Mouse (Mus musculus) skeletal muscle tissue, postnatal 0 days (tissue): ENCODE measurements around the gene Cfap126. TPM values are rescaled to one million over a fixed set of nuclear protein-coding genes. Genes with fewer than 3 reads are reported as not detected.

Experiments
- microRNA-seq, 2 experiments: library from miRNA; unstranded; fragments of <30 nt; microRNA quantifications; one replicate each; pipeline ENCODE4; 2016
- polyA plus RNA-seq: library from polyadenylated mRNA; unstranded; fragments of >200 nt; fragmentation: Nextera tagmentation; extraction: Ambion mirVana; gene quantifications from 2 replicates; pipeline ENCODE4 v1.2.1, GENCODE M21; 2015

Cfap126 gene
- polyA plus RNA-seq, result 1.7 and 1.8 TPM in 2 replicates

DNA sequence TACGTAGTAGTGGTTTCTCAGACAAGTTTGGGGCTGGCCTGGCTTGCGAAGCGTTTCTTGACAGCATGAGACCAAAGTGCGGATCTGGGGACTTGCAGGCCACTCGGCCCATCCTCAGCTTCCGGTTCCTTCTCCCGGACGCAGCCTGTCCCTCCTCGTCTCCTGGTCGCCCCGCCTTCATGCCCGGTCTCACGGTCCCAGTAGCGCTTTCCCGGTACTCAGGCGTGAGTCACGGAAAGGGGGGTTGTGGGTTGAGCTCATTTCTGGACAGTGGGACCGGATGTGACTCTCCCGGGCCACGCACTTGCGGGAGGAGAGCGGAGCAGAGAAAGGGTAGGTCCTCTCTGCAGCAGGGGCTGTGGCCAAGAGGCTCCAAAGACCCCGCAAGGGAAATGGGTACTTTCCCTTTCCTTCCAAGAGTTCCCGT is at the start of gene Cfap126:
Gene Cfap126, plus strand, starts transcription at position 46 of the 427 bp plus-strand sequence.

DNA sequence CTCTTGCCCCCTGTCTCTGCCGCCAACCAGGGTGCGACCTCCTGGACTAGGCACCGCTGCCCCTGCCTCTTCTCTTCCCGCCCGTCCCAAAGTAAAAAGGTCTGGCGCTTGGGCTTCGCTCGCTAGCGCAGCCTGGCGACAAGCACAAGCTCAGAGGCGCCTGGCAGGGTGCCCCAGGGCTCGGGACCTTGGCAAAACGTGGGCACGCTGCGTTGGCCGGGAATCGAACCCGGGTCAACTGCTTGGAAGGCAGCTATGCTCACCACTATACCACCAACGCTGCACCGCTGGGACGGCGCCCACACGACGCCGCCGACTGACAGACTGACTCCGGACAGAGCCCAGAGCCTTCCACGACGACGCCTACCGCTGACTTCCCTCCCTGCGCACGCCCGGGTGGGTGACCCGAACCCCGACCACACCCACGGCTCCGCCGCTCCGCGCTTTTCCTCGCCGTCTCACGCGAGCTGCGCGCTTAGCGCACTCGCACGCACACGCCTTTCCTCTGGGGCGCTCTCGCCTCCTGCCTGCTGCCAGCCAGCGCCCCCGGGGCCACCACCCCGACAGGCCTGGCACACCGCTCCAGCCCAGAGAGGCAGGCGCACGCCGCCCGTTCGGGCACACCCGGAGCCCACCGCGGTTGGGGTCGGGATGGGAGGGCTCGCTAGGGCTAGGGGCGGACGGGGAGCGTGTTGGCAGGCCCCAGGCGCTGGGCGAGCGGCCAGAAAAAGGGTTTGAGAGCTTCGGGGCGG is 49.1 kb upstream of the Cfap126 start, which contains the start of gene Fcgr3:
Gene Fcgr3, minus strand, starts transcription at position 445 of the 752 bp plus-strand sequence.

DNA sequence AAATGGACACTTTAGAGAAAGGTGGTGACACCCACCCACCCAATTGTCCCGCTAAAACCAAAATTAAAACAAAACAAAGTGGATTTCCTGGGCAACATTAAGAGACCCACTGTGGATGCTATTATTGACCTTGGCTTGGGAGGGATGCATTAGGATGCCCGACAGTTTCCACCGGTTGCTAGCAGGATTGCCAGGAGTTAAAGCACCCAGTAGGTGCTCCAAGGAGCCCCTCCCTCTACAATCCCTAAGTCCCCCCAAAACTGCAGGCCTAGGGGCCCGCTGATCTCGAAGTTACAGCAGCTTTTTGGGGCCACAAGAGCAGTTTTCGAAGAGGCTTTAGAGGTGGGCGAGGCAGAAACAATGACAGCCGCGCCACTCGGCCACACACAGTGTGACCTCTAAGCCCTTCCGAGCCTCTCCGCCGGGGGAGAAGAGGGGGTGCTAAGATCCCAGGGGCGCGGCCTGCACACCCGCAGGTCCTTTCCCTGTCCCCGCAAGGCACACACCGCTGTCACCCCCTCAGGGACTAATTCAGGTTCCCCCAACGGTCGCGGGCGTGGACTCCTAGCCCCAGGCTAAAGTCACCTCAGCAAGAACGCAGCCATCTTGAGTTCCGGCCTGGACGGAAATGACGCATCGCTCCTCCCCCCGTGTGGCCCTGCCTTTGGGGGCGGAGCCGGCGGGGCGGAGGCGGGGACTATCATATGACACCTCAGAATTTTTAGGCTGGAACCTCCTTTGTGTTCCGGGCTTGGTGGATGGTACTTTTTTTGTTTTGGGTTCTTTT is 36.4 kb downstream of the Cfap126 start, which contains the start of the genes Sdhc and Mpz:
Gene Sdhc, minus strand, starts transcription at position 630 of the 787 bp plus-strand sequence.
Gene Mpz, plus strand, starts transcription at position 738 of the 787 bp plus-strand sequence.

Small RNA genes within 50 kb of the gene (microRNA-seq; reads per million reads assigned to microRNA genes)
- gene Gm27552 (0 reads per million in 2 experiments), gene Gm27844 (0 reads per million in 2 experiments), gene Mir6546 (1.0 to 1.1 reads per million in 2 experiments)

Other genes starting within 250 kb of the Cfap126 start
- gene Atf6, start 246.1 kb upstream of the Cfap126 start, polyA plus RNA-seq, result 5.6 and 5.7 TPM in 2 replicates
- 0.96 and 1.2 TPM in 2 replicates for gene Gm26620, start 228.9 kb upstream of the Cfap126 start, polyA plus RNA-seq
- gene Dusp12, start 228.4 kb upstream of the Cfap126 start, polyA plus RNA-seq, result 13.8 and 15.0 TPM in 2 replicates
- 0.10 TPM in 1 of 2 replicates, not detected in the other for gene Fcrlb, start 201.0 kb upstream of the Cfap126 start, polyA plus RNA-seq
- gene Fcrla, start 186.3 kb upstream of the Cfap126 start, polyA plus RNA-seq, result 0.24 TPM in 1 of 2 replicates, not detected in the other
- gene Fcgr2b, start 137.4 kb upstream of the Cfap126 start, polyA plus RNA-seq, result 8.7 and 13.1 TPM in 2 replicates
- gene Fcgr4, start 95.0 kb upstream of the Cfap126 start, polyA plus RNA-seq, result 1.1 and 2.6 TPM in 2 replicates
- gene Fcgr3, start 49.0 kb upstream of the Cfap126 start, polyA plus RNA-seq, result 26.2 and 43.7 TPM in 2 replicates
- 450 and 454 TPM in 2 replicates for gene Sdhc, start 36.7 kb downstream of the Cfap126 start, polyA plus RNA-seq
- 35.1 and 37.5 TPM in 2 replicates for gene Mpz, start 36.8 kb downstream of the Cfap126 start, polyA plus RNA-seq
- gene Pcp4l1, start 82.3 kb downstream of the Cfap126 start, polyA plus RNA-seq, result 4.4 and 6.3 TPM in 2 replicates
- gene Nr1i3, start 100.1 kb downstream of the Cfap126 start, polyA plus RNA-seq, result 0.22 and 0.23 TPM in 2 replicates
- gene Tomm40l, start 108.6 kb downstream of the Cfap126 start, polyA plus RNA-seq, result 25.0 and 27.9 TPM in 2 replicates
- gene Apoa2, start 111.1 kb downstream of the Cfap126 start, polyA plus RNA-seq, result 8.5 and 10.4 TPM in 2 replicates
- 73.3 and 108 TPM in 2 replicates for gene Fcer1g, start 120.4 kb downstream of the Cfap126 start, polyA plus RNA-seq
- 6.3 and 7.5 TPM in 2 replicates for gene Adamts4, start 136.5 kb downstream of the Cfap126 start, polyA plus RNA-seq
- 474 and 493 TPM in 2 replicates for gene Ndufs2, start 137.5 kb downstream of the Cfap126 start, polyA plus RNA-seq
- 23.7 and 25.4 TPM in 2 replicates for gene B4galt3, start 156.4 kb downstream of the Cfap126 start, polyA plus RNA-seq
- 18.2 and 22.7 TPM in 2 replicates for gene Ppox, start 167.3 kb downstream of the Cfap126 start, polyA plus RNA-seq
- gene Usp21, start 174.1 kb downstream of the Cfap126 start, polyA plus RNA-seq, result 23.7 and 24.2 TPM in 2 replicates
- 77.6 and 87.2 TPM in 2 replicates for gene Ufc1, start 181.1 kb downstream of the Cfap126 start, polyA plus RNA-seq
- gene Dedd, start 215.2 kb downstream of the Cfap126 start, polyA plus RNA-seq, result 31.9 and 35.7 TPM in 2 replicates
- gene Nit1, start 231.7 kb downstream of the Cfap126 start, polyA plus RNA-seq, result 27.6 and 32.2 TPM in 2 replicates
- 98.8 and 101 TPM in 2 replicates for gene Pfdn2, start 231.8 kb downstream of the Cfap126 start, polyA plus RNA-seq
- 1.3 and 1.7 TPM in 2 replicates for gene Klhdc9, start 246.9 kb downstream of the Cfap126 start, polyA plus RNA-seq